Mouse (Mus musculus) lung, adult 2 months (tissue): ENCODE measurements at regions not wholly inside any gene's neighbourhood (a gene's known extent, or its start where the extent isn't known, plus 50 kb on each side); places are given as distances from the start of the nearest gene placed in this dataset.

Experiments used
- DNase-seq: peaks from one replicate; pipeline ENCODE4 v3.0.0; 2022
- H3K4me1 ChIP-seq: fragments of 200-500 bp; 2 replicates; pipeline ENCODE4 v1.6.1; 2011; ENCODE audit warnings: low read length; ENCODE audit not compliant: control insufficient read depth, insufficient read depth
- H3K4me3 ChIP-seq: fragments of 200-500 bp; replicated peaks from 2 replicates; pipeline ENCODE3; 2011; ENCODE audit warnings: low read depth, mild to moderate bottlenecking, control low read depth, low read length; ENCODE audit errors: extremely low read depth
- CTCF ChIP-seq: fragments of 200-500 bp; IDR thresholded peaks from 2 replicates; pipeline ENCODE4 v1.5.1; 2011; ENCODE audit warnings: mild to moderate bottlenecking, low read length, control low read depth; ENCODE audit not compliant: insufficient read depth
- POLR2A ChIP-seq: fragments of 200-500 bp; IDR thresholded peaks from 2 replicates; pipeline ENCODE4 v1.6.1; 2011; ENCODE audit warnings: low read depth, mild to moderate bottlenecking, control low read depth, low read length, borderline replicate concordance; ENCODE audit errors: extremely low read depth
- WGBS: fragments of 180-500 bp; shearing (Covaris S2); methylation state at CpG from one replicate; pipeline ENCODE4 v1.1.7; 2018; 5-methylcytosine and 5-hydroxymethylcytosine counted together

- H3K4me1 ChIP-seq: no peaks in the 10 kb centered on the region
- DNase-seq: no peak
- H3K4me3 ChIP-seq: no peak overlapping the region
- TF ChIP-seq CTCF (no peak), POLR2A (no peak)
- 52% methylated on average over 6 of the region's 6 CpGs for WGBS
Observed at GRCm38 (mm10) chr11:42754481-42755272, 280.9 kb upstream of the Gm9972 start.

DNA sequence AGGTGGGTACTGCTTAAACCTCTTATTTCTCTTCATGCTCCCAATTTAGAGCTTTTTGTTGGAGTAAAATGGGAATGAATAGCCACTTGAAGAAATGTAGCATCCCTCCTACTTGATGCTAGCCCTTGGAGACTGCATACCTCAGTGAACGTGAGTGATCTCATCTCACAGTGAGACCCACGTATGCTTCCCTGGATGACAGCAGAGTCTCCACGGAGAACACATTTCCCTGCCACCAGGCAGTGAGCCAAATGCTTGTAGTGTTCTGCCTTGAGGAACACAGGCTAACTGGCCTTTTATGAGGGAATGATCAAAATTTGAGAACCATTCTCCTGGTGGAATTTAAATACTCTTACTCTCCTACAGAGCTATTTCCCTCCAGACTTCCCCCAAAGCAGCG lies 280.1 kb upstream of the Gm9972 start:
- WGBS: 48% methylated on average over 4 of the region's 4 CpGs

GRCm38 (mm10) chr11:42765213-42765612 lies 270.3 kb upstream of the Gm9972 start:
- H3K4me1 ChIP-seq: no peaks in the 10 kb centered on the region
- TF ChIP-seq POLR2A: no peak
- no peak for TF ChIP-seq CTCF
- no peak for DNase-seq
- no peak overlapping the region for H3K4me3 ChIP-seq

More for the DNA sequence above, 280.1 kb upstream of the Gm9972 start:
- DNase-seq: no peak
- TF ChIP-seq POLR2A: no peak
- TF ChIP-seq CTCF: no peak
- no peaks in the 10 kb centered on the region for H3K4me1 ChIP-seq
- no peak overlapping the region for H3K4me3 ChIP-seq

- 55% methylated on average over 4 of the region's 4 CpGs for WGBS
Observed at GRCm38 (mm10) chr11:42775074-42775676, 260.4 kb upstream of the Gm9972 start.

GRCm38 (mm10) chr11:42811487-42811886 lies 224.1 kb upstream of the Gm9972 start:
- 64% methylated on average over 1 of the region's 1 CpGs for WGBS
- no peaks in the 10 kb centered on the region for H3K4me1 ChIP-seq
- DNase-seq: no peak
- TF ChIP-seq CTCF: no peak
- TF ChIP-seq POLR2A: no peak
- H3K4me3 ChIP-seq: no peak overlapping the region

More at GRCm38 (mm10) chr11:42775074-42775676, 260.4 kb upstream of the Gm9972 start:
- DNase-seq: no peak
- H3K4me3 ChIP-seq: no peak overlapping the region
- no peak for TF ChIP-seq CTCF
- TF ChIP-seq POLR2A: no peak
- H3K4me1 ChIP-seq: no peaks in the 10 kb centered on the region

- WGBS: 73% methylated on average over 2 of the region's 2 CpGs
- TF ChIP-seq CTCF: no peak
- no peak for TF ChIP-seq POLR2A
- Histone ChIP-seq H3K4me1 (no peaks in the 10 kb centered on the region), H3K4me3 (no peak overlapping the region)
- no peak for DNase-seq
Observed at GRCm38 (mm10) chr11:42815753-42816152, 219.8 kb upstream of the Gm9972 start.

DNA sequence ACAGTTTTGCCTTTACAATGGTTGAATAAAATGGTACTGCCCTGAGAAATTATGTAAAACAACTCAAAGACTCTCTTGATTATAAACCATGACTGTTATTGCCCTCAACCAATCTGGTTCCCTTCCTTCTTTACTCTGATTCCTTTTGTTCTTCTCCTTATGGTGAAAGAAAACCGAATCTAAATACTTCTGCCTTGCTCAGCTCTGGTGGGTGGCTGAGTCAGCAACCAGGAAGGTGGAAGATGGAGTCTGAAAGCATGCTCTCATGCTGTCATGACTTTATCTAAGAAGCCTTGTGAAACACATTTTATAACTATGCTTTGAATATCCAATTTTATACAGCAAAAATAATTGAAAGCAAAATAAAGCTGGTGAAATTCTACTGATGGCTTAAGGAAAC lies 212.7 kb upstream of the Gm9972 start:
- WGBS: 24% methylated on average over 1 of the region's 1 CpGs
- Histone ChIP-seq H3K4me3 (no peak overlapping the region), H3K4me1 (no peaks in the 10 kb centered on the region)
- DNase-seq: no peak
- TF ChIP-seq CTCF (no peak), POLR2A (no peak)

GRCm38 (mm10) chr11:42845795-42846194 lies 189.8 kb upstream of the Gm9972 start:
- Histone ChIP-seq H3K4me3 (no peak overlapping the region), H3K4me1 (no peaks in the 10 kb centered on the region)
- TF ChIP-seq POLR2A (no peak), CTCF (no peak)
- 45% methylated on average over 1 of the region's 1 CpGs for WGBS
- DNase-seq: no peak

DNA sequence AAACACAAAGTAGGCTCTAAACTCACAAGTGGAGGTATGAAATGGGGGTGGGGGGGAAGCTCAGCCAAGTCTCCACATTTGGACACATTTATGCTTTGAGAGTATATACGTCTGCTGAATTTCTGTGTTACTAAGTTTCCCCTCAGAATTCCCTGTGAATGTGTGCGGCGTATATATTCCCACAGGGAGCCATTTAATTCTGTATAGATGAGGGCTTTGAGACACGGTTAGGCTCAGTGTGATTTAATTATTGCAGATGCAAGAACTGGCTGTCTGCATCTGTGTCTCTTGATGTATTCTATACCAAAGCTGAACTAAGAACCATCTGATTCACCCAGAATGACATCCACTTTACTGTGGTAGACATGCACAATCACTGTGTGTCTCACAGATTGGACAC lies 181.1 kb upstream of the Gm9972 start:
- H3K4me3 ChIP-seq: no peak overlapping the region
- no peak for DNase-seq
- H3K4me1 ChIP-seq: no peaks in the 10 kb centered on the region
- 82% methylated on average over 4 of the region's 4 CpGs for WGBS
- TF ChIP-seq CTCF (no peak), POLR2A (no peak)

DNA sequence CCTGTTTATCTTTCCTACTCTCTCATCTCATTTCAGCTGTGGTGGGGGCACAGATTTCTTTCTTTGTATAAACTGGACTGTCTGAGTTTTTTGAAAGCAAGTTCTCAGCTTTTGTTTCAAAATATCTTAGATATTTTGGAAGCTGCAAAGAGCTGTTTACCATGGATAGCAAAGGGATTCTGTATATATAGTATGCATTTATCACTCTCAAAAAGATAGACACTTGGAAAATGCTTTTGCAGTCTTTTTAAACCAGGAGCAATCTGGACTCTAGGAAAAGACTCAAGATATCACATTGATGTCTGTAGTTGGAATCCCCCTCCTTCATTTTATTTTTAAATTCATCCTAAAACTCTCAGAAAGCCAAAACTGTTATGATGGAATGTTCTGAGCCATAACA lies 177.9 kb upstream of the Gm9972 start:
- Histone ChIP-seq H3K4me1 (no peaks in the 10 kb centered on the region), H3K4me3 (no peak overlapping the region)
- TF ChIP-seq CTCF: no peak
- TF ChIP-seq POLR2A: no peak
- DNase-seq: no peak

- TF ChIP-seq CTCF: no peak
- no peak for TF ChIP-seq POLR2A
- Histone ChIP-seq H3K4me1 (no peaks in the 10 kb centered on the region), H3K4me3 (no peak overlapping the region)
- WGBS: 80% methylated on average over 2 of the region's 2 CpGs
- DNase-seq: no peak
Observed at GRCm38 (mm10) chr11:42874056-42874455, 161.5 kb upstream of the Gm9972 start.
